Mouse (Mus musculus): Measurements from ENCODE around the gene Tmem117. TPM values are rescaled to one million over a fixed set of nuclear protein-coding genes. Genes with fewer than 3 reads are reported as not detected.

Tmem117 gene
- total and polyA plus RNA-seq, 3 experiments = 3.0 to 12.6 (median 12.5) TPM

GRCm38 (mm10) chr15:94634524-94634923, 5.5 kb downstream of the Tmem117 start:
- Histone ChIP-seq H3K36me3 (ENCODE audit: control insufficient read depth, insufficient read depth, low read length) (no peaks in the 10 kb centered on the region), H3K27me3 (ENCODE audit: control insufficient read depth, insufficient read depth, low read length) (no peaks in the 10 kb centered on the region), H3K4me1 (ENCODE audit: control insufficient read depth, insufficient read depth, low read length) (no peaks in the 10 kb centered on the region), H3K4me3 (no peak overlapping the region), H3K9ac (ENCODE audit: low read depth, low read length) (no peak overlapping the region), H3K79me2 (replicated peaks; ENCODE audit: control insufficient read depth, insufficient read depth, low read length) (no peaks in the 10 kb centered on the region), H3K27ac (no peak overlapping the region)
- TF ChIP-seq EP300 (IDR thresholded peaks at IDR 0.05; ENCODE audit: insufficient read depth, low read depth, low read length) (no peak), CTCF (IDR thresholded peaks at IDR 0.05) (no peak), POLR2A (IDR thresholded peaks at IDR 0.05; ENCODE audit: insufficient read depth, low read depth, low read length) (no peak)
- no peak for DNase-seq
- WGBS = 30% methylated on average over 11 of the region's 11 CpGs
- intact Hi-C loops (cut with DNase I) = no loop called here

- no peak overlapping the region for H3K27ac ChIP-seq
- H3K4me3 ChIP-seq = no peak overlapping the region
- H3K79me2 ChIP-seq (replicated peaks; ENCODE audit: control insufficient read depth, insufficient read depth, low read length) = no peaks in the 10 kb centered on the region
- intact Hi-C loops (cut with DNase I) = no loop called here
- H3K4me1 ChIP-seq (ENCODE audit: control insufficient read depth, insufficient read depth, low read length) = no peaks in the 10 kb centered on the region
- no peak overlapping the region for H3K9ac ChIP-seq (ENCODE audit: low read depth, low read length)
- H3K27me3 ChIP-seq (ENCODE audit: control insufficient read depth, insufficient read depth, low read length) = no peaks in the 10 kb centered on the region
- TF ChIP-seq POLR2A (IDR thresholded peaks at IDR 0.05; ENCODE audit: insufficient read depth, low read depth, low read length) (no peak), CTCF (IDR thresholded peaks at IDR 0.05) (no peak), EP300 (IDR thresholded peaks at IDR 0.05; ENCODE audit: insufficient read depth, low read depth, low read length) (no peak)
- 68% methylated on average over 2 of the region's 2 CpGs for WGBS
- no peak for DNase-seq
- no peaks in the 10 kb centered on the region for H3K36me3 ChIP-seq (ENCODE audit: control insufficient read depth, insufficient read depth, low read length)
Observed at GRCm38 (mm10) chr15:94638207-94638606, 9.2 kb downstream of the Tmem117 start.

- no peaks in the 10 kb centered on the region for H3K36me3 ChIP-seq (ENCODE audit: control insufficient read depth, insufficient read depth, low read length)
- no peak overlapping the region for H3K9ac ChIP-seq (ENCODE audit: low read depth, low read length)
- no peaks in the 10 kb centered on the region for H3K79me2 ChIP-seq (replicated peaks; ENCODE audit: control insufficient read depth, insufficient read depth, low read length)
- WGBS = 90% methylated on average over 2 of the region's 2 CpGs
- no peaks in the 10 kb centered on the region for H3K27me3 ChIP-seq (ENCODE audit: control insufficient read depth, insufficient read depth, low read length)
- no peaks in the 10 kb centered on the region for H3K4me1 ChIP-seq (ENCODE audit: control insufficient read depth, insufficient read depth, low read length)
- no peak for DNase-seq
- H3K27ac ChIP-seq = no peak overlapping the region
- TF ChIP-seq CTCF (IDR thresholded peaks at IDR 0.05) = no peak
- TF ChIP-seq EP300 (IDR thresholded peaks at IDR 0.05; ENCODE audit: insufficient read depth, low read depth, low read length) = no peak
- no peak for TF ChIP-seq POLR2A (IDR thresholded peaks at IDR 0.05; ENCODE audit: insufficient read depth, low read depth, low read length)
- no peak overlapping the region for H3K4me3 ChIP-seq
- intact Hi-C loops (cut with DNase I) = no loop called here
Observed at GRCm38 (mm10) chr15:94639126-94639525, 10.1 kb downstream of the Tmem117 start.

- H3K4me1 ChIP-seq (ENCODE audit: control insufficient read depth, insufficient read depth, low read length) = no peaks in the 10 kb centered on the region
- no peak overlapping the region for H3K4me3 ChIP-seq
- intact Hi-C loops (cut with DNase I) = no loop called here
- no peaks in the 10 kb centered on the region for H3K79me2 ChIP-seq (replicated peaks; ENCODE audit: control insufficient read depth, insufficient read depth, low read length)
- TF ChIP-seq CTCF (IDR thresholded peaks at IDR 0.05) (no peak), POLR2A (IDR thresholded peaks at IDR 0.05; ENCODE audit: insufficient read depth, low read depth, low read length) (no peak), EP300 (IDR thresholded peaks at IDR 0.05; ENCODE audit: insufficient read depth, low read depth, low read length) (no peak)
- no peak overlapping the region for H3K27ac ChIP-seq
- H3K36me3 ChIP-seq (ENCODE audit: control insufficient read depth, insufficient read depth, low read length) = no peaks in the 10 kb centered on the region
- H3K27me3 ChIP-seq (ENCODE audit: control insufficient read depth, insufficient read depth, low read length) = no peaks in the 10 kb centered on the region
- 69% methylated on average over 6 of the region's 6 CpGs for WGBS
- no peak overlapping the region for H3K9ac ChIP-seq (ENCODE audit: low read depth, low read length)
- DNase-seq = no peak
Observed at GRCm38 (mm10) chr15:94646012-94646411, 17.0 kb downstream of the Tmem117 start.

- Histone ChIP-seq H3K27me3 (ENCODE audit: control insufficient read depth, insufficient read depth, low read length) (no peaks in the 10 kb centered on the region), H3K36me3 (ENCODE audit: control insufficient read depth, insufficient read depth, low read length) (no peaks in the 10 kb centered on the region), H3K79me2 (replicated peaks; ENCODE audit: control insufficient read depth, insufficient read depth, low read length) (no peaks in the 10 kb centered on the region), H3K9ac (ENCODE audit: low read depth, low read length) (no peak overlapping the region), H3K4me1 (ENCODE audit: control insufficient read depth, insufficient read depth, low read length) (no peaks in the 10 kb centered on the region), H3K27ac (no peak overlapping the region), H3K4me3 (no peak overlapping the region)
- DNase-seq = no peak
- intact Hi-C loops (cut with DNase I) = no loop called here
- 67% methylated on average over 8 of the region's 8 CpGs for WGBS
- TF ChIP-seq CTCF (IDR thresholded peaks at IDR 0.05) (no peak), EP300 (IDR thresholded peaks at IDR 0.05; ENCODE audit: insufficient read depth, low read depth, low read length) (no peak), POLR2A (IDR thresholded peaks at IDR 0.05; ENCODE audit: insufficient read depth, low read depth, low read length) (no peak)
Observed at GRCm38 (mm10) chr15:94648430-94648829, 19.4 kb downstream of the Tmem117 start.

- Histone ChIP-seq H3K27me3 (ENCODE audit: control insufficient read depth, insufficient read depth, low read length) (no peaks in the 10 kb centered on the region), H3K79me2 (replicated peaks; ENCODE audit: control insufficient read depth, insufficient read depth, low read length) (no peaks in the 10 kb centered on the region), H3K36me3 (ENCODE audit: control insufficient read depth, insufficient read depth, low read length) (no peaks in the 10 kb centered on the region), H3K4me3 (no peak overlapping the region), H3K4me1 (ENCODE audit: control insufficient read depth, insufficient read depth, low read length) (no peaks in the 10 kb centered on the region), H3K9ac (ENCODE audit: low read depth, low read length) (no peak overlapping the region), H3K27ac (peak overlapping the region; percentile 30)
- peak; percentile 21 to 27 for DNase-seq
- 36% methylated on average over 17 of the region's 17 CpGs for whole genome bisulfite sequencing
- intact Hi-C loops (cut with DNase I) = no loop called here
- TF ChIP-seq POLR2A (IDR thresholded peaks at IDR 0.05; ENCODE audit: insufficient read depth, low read depth, low read length) (no peak), CTCF (IDR thresholded peaks at IDR 0.05) (no peak), EP300 (IDR thresholded peaks at IDR 0.05; ENCODE audit: insufficient read depth, low read depth, low read length) (no peak)
Observed at GRCm38 (mm10) chr15:94649071-94649765, 20.2 kb downstream of the Tmem117 start.

Measured in heart, adult 2 months (tissue).